Mouse (Mus musculus): ENCODE data around the gene 2410015M20Rik.

Gene 2410015M20Rik

DNA sequence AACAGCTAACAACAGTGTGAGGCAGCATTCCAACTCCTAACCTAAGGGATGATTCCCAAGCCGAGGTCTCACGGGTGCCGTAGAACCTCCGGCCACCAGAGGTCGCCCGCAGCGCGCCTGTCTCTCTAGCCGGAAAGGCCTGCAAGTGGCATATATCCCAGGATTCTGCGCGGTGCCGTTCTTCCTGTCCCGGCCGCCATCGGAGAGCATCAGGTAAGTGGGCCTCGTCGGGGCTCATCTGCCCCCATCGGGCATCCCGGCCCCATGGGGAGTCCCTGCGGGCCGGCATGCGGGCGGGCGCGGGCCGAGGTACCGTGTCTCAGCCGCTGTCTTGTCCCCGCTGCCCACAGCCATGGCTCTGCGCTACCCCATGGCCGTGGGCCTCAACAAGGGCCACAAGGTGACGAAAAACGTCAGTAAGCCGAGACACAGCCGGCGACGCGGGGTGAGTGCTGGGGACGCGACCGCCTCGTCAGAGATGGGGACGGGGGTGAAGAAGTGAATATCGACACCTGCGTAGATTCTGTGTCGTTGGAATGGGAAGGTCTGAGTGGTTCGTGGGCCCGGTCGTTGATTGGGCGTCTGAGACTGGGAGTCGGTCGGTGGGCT is 3.8 kb upstream of the 2410015M20Rik start, which contains the start of gene Rpl36:
TSS of gene Rpl36 (plus strand) at position 181 of the 609 bp plus-strand sequence.
- CTCF ChIA-PET, result no interaction called here

DNA sequence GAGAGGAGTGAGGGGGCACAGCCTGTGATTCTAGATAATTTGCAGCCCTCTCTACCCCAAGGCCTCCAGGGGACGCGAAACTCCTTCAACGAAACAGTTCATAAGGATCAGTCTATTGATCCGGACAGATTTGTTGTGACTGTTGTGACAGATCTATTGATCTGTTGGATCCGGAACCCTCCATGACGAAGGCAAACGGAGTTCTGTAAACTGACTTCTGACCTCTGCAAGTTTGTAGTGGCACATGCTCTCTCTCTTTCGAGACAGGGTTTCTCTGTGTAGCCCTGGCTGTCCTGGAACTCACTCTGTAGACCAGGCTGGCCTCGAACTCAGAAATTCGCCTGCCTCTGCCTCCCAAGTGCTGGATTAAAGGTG is 3.0 kb upstream of the 2410015M20Rik start:
- CTCF ChIA-PET, result interaction anchor here (0.5 kb wide), 1 partner anchor 28 kb away, joined by 3 read pairs; the partner anchor contains the start of genes Safb and Safb2

GRCm38 (mm10) chr17:56611861-56612564 is 2.4 kb upstream of the 2410015M20Rik start:
- CTCF ChIA-PET, result interaction anchor here (0.5 kb wide), 1 partner anchor 28 kb away, joined by 3 read pairs; the partner anchor contains the start of genes Safb and Safb2

GRCm38 (mm10) chr17:56611323-56611722 is 1.8 kb upstream of the 2410015M20Rik start:
- CTCF ChIA-PET, result no interaction called here

DNA sequence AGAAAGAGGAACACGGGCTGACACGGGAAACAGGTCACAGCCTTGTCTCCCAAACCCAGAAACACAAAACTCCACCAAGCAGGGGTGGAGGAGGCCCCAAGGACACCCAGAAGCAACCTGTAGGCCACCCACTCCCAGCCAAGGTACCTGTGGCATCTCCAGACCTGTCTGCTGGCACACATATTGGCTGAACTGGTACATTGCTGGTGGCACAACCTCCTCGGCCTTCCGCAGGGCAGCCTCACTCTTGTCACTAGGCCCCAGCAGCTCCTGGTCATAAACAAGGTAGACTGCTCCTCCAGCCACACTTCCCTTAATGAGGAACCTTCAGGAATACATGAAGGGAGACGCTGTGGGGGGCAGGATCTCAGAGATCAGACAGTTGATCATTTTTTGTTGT is 872 bp downstream of the 2410015M20Rik start:
- CTCF ChIA-PET, result interaction anchor here (0.7 kb wide), 1 partner anchor 25 kb away, joined by 3 read pairs; no protein-coding TSS in a partner anchor

DNA sequence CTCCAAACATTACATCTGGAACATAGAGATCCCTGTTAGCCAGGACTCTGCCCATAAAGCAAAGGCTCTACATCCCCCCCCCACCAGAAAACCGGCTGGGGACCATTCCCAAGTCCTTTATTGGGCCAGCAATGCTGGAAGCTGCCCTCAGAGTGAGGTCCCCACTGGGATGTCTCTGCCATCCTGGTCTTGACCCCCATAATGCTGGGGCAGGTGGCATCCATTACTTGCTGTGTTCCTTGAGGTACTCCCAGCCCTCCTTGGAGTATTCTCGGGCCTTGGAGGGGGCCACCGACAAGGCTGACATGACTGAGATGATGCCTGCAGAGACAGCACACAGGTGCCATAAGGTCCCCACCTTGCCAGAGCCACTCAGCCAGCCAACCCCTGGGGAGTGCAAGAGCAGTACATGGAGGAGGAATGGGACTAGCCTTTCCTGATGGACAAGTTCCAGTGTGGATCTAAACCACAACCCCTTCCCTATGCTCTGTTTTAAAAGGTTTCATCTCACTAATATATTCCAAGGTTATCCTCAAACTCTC is 2.0 kb downstream of the 2410015M20Rik start:
- CTCF ChIA-PET, result interaction anchor here (0.5 kb wide), 1 partner anchor 245 kb away, joined by 7 read pairs; no protein-coding TSS in a partner anchor

- CTCF ChIA-PET, result interaction anchor here (0.6 to 0.8 kb wide), 2 partner anchors 20 to 616 kb away, joined by 3 to 4 read pairs; no protein-coding TSS in a partner anchor
These were observed 4.1 kb downstream of the 2410015M20Rik start for GRCm38 (mm10) chr17:56605431-56605830.

GRCm38 (mm10) chr17:56604422-56604821 is 5.1 kb downstream of the 2410015M20Rik start:
- CTCF ChIA-PET, result interaction anchor here (1.2 kb wide), 1 partner anchor 18 kb away, joined by 5 read pairs; no protein-coding TSS in a partner anchor

DNA sequence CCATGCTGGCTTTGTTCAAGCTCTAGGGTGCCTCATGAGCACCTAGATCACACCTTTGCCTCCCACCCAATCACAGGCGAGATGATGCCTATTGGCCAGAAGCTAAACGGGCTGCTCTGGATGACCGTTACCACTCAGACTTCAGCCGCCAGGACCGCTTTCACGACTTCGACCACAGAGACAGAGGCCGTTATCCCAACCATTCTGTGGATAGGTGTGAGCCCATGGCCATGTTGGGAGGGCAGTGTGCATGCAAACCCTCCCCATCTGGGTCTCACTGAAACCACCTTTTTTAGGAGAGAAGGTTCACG is 5.5 kb downstream of the 2410015M20Rik start:
- CTCF ChIA-PET, result interaction anchor here (1.2 kb wide), 1 partner anchor 18 kb away, joined by 5 read pairs; no protein-coding TSS in a partner anchor

DNA sequence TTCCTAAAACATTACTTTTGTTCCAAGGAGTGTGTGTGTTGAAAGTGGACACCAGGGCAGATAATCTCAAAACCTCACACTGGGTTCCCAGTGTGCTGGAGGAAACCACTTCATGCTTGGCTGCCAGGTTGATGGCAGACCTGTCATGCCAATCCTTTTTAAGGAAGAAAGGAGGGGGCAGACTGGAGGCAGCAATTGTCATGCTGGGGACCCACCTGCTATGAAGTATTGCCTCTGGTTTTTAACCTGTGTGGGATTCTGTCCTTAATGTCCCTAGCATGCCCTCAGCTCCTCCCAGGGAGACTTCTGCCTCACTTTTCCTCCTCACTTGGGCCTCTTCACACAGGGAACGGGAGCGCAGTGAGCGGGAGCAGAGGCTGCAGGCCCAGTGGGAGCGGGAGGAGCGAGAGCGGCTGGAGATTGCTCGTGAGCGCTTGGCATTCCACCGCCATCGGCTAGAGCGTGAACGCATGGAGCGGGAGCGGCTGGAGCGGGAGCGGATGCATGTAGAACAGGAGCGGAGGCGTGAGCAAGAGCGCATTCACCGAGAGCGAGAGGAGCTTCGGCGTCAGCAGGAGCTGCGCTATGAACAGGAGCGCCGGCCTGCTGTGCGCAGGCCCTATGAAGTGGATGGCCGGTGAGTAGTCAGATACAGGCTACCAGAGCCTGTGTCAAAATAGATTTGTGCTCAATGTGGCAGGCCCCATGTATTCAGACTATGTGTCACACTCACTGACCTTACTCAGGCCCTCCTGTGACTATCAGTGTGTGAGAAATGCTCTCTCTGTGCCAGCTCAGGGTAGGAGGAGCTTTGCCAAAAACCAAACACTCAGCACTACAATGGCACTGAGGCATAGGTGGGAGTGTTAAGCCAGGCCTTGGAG is 6.1 kb downstream of the 2410015M20Rik start:
- CTCF ChIA-PET, result interaction anchor here (1.2 kb wide), 1 partner anchor 17 kb away, joined by 5 read pairs; no protein-coding TSS in a partner anchor

DNA sequence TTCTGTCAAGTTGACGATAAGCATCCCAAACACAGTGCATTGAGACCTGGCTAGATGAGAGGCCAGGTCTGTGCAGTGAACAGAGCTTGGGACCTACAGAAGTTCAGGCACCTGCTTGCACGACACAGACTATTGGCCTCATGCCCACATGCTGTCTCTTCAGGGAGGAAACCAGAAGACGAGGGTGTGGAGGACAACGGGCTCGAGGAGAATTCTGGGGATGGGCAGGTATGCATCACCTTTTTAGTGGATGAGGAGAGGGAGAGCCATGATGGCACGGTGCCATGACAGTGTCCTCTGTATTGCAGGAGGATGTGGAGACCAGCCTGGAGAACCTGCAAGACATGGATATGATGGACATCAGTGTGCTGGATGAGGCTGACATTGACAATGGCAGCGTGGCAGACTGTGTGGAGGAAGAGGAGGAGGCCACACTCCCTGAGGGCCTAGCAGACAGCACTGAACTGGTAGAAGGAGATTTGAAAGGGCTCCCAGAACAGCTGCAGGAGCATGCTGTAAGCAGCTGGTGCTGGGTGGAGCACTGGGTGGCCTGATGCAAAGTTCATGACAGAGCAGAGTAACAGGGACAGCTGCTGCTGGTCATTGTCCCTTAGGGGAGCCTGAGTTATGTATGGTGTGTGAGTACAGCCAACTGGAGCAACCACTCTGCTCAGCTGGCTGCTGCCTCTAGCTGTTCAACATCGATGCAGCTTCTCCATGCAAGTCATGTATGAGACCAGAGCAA is 15.9 kb downstream of the 2410015M20Rik start:
- CTCF ChIA-PET, result interaction anchor here (0.5 kb wide), 1 partner anchor 92 kb away, joined by 5 read pairs; no protein-coding TSS in a partner anchor

DNA sequence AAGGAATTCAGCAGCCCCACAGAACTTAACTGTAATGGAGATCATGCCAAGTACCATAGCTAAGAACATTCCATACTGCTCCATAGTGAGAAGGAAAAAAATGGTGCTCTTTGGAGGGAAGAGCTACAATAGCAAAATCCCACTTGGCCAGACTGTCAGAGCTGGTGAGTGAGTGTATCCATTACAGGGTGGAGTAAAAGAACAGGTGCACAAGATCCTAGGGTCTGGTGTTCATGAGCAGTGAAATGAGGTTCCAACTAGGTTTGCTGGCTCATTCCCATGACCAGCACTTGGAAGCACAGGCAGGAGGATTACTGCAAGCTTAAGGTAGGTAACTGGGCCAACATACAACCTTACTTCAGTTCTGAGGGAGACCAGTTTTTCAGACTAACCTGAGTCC is 17.0 kb downstream of the 2410015M20Rik start:
- CTCF ChIA-PET, result no interaction called here

DNA sequence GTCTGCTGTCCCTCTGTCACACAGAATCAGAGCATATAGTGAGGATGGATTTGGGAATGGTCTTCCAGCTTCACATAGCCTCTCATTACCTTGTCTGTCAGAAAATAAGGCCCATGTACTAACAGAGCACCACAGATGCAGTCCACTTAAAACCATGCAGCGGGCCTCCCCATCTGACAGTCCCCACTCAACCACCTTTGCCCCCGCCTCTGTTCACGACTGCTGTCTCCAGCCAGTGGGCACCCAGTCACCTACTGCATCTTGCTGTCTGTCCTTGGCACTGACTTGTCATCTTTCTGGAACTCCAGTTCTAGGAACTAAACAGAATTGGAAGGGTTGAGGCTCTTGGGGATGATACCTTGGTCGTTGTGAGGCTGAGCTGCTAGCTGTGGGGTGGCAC is 20.6 kb downstream of the 2410015M20Rik start:
- CTCF ChIA-PET, result no interaction called here

DNA sequence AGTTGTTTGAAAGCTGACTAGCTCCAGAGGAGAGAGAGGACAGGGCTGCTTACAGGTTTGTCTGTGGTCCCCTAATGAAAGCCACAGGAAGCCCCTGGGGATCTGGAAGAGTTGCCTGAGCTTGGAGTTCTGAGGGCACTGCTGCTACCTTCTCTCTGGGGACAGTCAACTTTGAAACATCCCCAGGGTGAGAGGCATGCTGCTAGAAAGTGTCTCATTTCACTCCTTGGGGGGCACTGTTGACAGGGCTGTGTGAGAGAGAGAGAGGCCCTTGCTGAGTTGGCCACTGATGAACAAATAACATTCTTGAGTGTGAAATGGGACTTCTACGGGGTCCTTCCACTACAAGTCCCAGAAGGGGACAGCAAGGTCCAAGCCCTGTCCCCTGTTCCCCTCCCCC is 21.8 kb downstream of the 2410015M20Rik start:
- CTCF ChIA-PET, result no interaction called here

DNA sequence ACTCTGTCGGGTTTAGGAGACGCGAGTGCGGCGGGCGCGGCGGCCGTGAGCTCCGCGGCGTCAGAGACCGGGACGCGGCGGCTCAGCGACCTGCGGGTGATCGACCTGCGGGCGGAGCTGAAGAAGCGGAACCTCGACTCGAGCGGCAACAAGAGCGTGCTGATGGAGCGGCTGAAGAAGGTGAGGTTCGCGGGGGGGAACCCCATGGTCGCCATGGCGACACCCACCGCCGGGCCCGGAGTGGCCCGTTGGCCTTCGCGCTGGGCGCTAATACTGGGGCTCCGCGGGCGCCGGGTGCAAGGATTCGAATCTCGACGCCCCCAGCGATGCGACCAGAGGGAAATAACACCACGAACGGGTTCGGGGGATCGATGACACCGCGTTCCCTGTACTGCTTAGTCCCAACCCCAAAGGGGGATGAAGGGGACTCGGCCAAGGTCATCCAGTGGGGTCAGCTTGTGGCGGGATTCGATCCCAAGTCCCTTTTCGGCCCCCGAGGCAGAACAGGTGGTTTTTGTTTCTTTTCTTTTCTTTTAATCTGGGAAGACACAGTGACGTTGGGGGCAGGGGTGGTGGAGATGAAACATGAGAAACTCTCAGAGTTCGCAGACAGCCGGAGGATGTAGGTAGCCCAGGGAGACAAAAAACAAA is 24.3 kb downstream of the 2410015M20Rik start:
- CTCF ChIA-PET, result interaction anchor here (0.6 to 1.4 kb wide), 2 partner anchors 19 to 20 kb away, joined by 3 to 5 read pairs; no protein-coding TSS in a partner anchor

GRCm38 (mm10) chr17:56584257-56585130 is 25.1 kb downstream of the 2410015M20Rik start, which contains the start of the genes Safb2 and Safb:
Safb2 (minus strand) TSS chr17:56584585.
Safb (plus strand) TSS chr17:56584825.
- CTCF ChIA-PET, result interaction anchor here (0.6 to 0.7 kb wide), 2 partner anchors 21 to 28 kb away, joined by 3 read pairs; no protein-coding TSS in a partner anchor

GRCm38 (mm10) chr17:56583611-56584256 is 25.8 kb downstream of the 2410015M20Rik start:
- CTCF ChIA-PET, result interaction anchor here (0.6 to 0.7 kb wide), 2 partner anchors 25 to 29 kb away, joined by 3 read pairs; no protein-coding TSS in a partner anchor

DNA sequence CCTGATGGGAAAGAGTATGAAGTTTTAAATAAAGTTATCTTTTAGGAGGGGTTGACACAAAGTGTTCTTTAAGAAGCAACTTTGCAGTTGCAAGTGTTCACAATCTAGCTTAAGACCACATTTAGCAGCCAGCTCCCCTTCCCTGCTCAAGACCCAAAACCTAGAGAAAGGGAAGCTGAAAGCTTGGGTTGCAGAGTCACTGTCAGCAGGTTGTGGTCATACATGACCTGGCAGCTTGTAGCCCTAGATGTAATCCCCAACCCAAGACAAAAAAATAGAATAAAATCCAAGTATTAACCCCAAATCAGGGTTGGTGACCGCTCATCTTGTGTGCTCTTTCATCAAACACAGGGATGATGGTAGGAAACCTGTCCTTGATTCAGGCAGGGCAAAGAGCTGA is 26.5 kb downstream of the 2410015M20Rik start:
- CTCF ChIA-PET, result no interaction called here

Data from spleen, embryonic (tissue).